Mouse (Mus musculus) hindbrain, embryonic 12.5 days (tissue): ENCODE results near the gene Cyb5r1. TPM values are rescaled to one million over a fixed set of nuclear protein-coding genes. Genes with fewer than 3 reads are reported as not detected.
"Not testable (repeated sequence)": the region's sequence is repeated elsewhere in the genome, so short reads cannot be mapped to it uniquely, and the experiment has no call there.

ENCODE experiments used
- ATAC-seq: fragments of 200-750 bp; cut with Nextera tagmentation; 2 replicates; pipeline ENCODE4 v1.8.0; 2017; ENCODE audit warnings: moderate TSS enrichment; ENCODE audit not compliant: low FRiP score
- H3K27ac ChIP-seq: fragments of 300-500 bp; sonication (generic); 2 replicates; pipeline ENCODE4 v1.5.1; 2016; ENCODE audit warnings: mild to moderate bottlenecking
- H3K27me3 ChIP-seq: fragments of 300-500 bp; sonication (generic); 2 replicates; pipeline ENCODE4 v1.6.1; 2016; ENCODE audit warnings: mild to moderate bottlenecking
- H3K36me3 ChIP-seq: fragments of 300-500 bp; sonication (generic); 2 replicates; pipeline ENCODE4 v1.6.1; 2016; ENCODE audit warnings: mild to moderate bottlenecking
- H3K4me1 ChIP-seq: fragments of 300-500 bp; sonication (generic); 2 replicates; pipeline ENCODE4 v1.6.1; 2016
- H3K4me2 ChIP-seq: fragments of 300-500 bp; sonication (generic); replicated peaks from 2 replicates; pipeline ENCODE4 v1.6.1; 2016; ENCODE audit warnings: mild to moderate bottlenecking
- H3K4me3 ChIP-seq: fragments of 300-500 bp; sonication (generic); 2 replicates; pipeline ENCODE4 v1.5.1; 2016; ENCODE audit warnings: mild to moderate bottlenecking
- H3K9ac ChIP-seq: fragments of 300-500 bp; sonication (generic); 2 replicates; pipeline ENCODE4 v1.6.1; 2016; ENCODE audit warnings: mild to moderate bottlenecking, moderate library complexity
- H3K9me3 ChIP-seq: fragments of 300-500 bp; sonication (generic); replicated peaks from 2 replicates; pipeline ENCODE4 v1.6.1; 2016; ENCODE audit warnings: mild to moderate bottlenecking
- WGBS: fragments of 180-500 bp; shearing (Covaris S2); methylation state at CpG from one replicate; pipeline ENCODE4 v1.1.7; 2016; 5-methylcytosine and 5-hydroxymethylcytosine counted together
- polyA plus RNA-seq: library from polyadenylated mRNA; unstranded; fragments of >200 nt; fragmentation: Nextera tagmentation; extraction: Ambion mirVana; gene quantifications from 2 replicates; pipeline ENCODE4 v1.2.1, GENCODE M21; 2016

Gene Cyb5r1
- polyA plus RNA-seq, 1 experiment from 2014 or later = 24.1 TPM

GRCm38 (mm10) chr1:134448537-134448936 lies 43.2 kb downstream of the Cyb5r1 start:
- H3K27ac ChIP-seq, H3K9me3 ChIP-seq, H3K9ac ChIP-seq, H3K27me3 ChIP-seq, H3K4me1 ChIP-seq, H3K4me3 ChIP-seq, H3K4me2 ChIP-seq, H3K36me3 ChIP-seq, ATAC-seq: not testable (repeated sequence)
- WGBS = 69% methylated on average over 3 of the region's 3 CpGs

GRCm38 (mm10) chr1:134450201-134450600 lies 44.8 kb downstream of the Cyb5r1 start:
- peaks cover 4% of the 10 kb centered on the region for H3K4me1 ChIP-seq
- no peak for ATAC-seq
- no peak overlapping the region for H3K4me2 ChIP-seq
- WGBS = 89% methylated on average over 4 of the region's 4 CpGs
- no peak overlapping the region for H3K9ac ChIP-seq
- H3K4me3 ChIP-seq = no peak overlapping the region
- H3K27ac ChIP-seq = no peak overlapping the region
- H3K36me3 ChIP-seq = no peaks in the 10 kb centered on the region
- no peaks in the 10 kb centered on the region for H3K27me3 ChIP-seq
- no peaks in the 10 kb centered on the region for H3K9me3 ChIP-seq

DNA sequence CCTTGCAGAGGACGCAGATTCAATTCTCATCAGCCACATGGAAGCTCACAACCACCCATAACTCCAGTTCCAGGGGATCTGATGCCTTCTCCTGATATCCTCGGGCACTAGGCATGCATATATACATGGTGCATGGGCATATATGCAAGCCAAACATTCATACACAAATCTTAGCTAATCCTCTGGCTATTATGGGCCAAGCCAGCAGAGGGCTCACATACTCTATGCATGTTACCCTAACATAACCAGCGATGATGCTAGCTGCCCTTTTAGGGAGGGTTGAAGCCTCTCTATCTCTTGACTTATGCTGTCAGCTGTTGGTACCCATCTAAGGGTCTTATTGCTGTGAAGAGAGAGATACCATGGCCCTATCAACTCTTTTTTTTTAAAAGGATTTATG lies 45.6 kb downstream of the Cyb5r1 start:
- H3K36me3 ChIP-seq = no peaks in the 10 kb centered on the region
- H3K4me1 ChIP-seq = peaks cover 5% of the 10 kb centered on the region
- no peak overlapping the region for H3K27ac ChIP-seq
- no peak overlapping the region for H3K4me3 ChIP-seq
- WGBS = 48% methylated on average over 3 of the region's 3 CpGs
- no peak for ATAC-seq
- no peak overlapping the region for H3K9ac ChIP-seq
- no peaks in the 10 kb centered on the region for H3K9me3 ChIP-seq
- H3K4me2 ChIP-seq = no peak overlapping the region
- no peaks in the 10 kb centered on the region for H3K27me3 ChIP-seq

- Histone ChIP-seq H3K27ac (peak within 1 kb of the TSS; percentile 80), H3K4me2 (peak within 1 kb of the TSS; percentile 76), H3K9me3 (no peaks in the 10 kb centered on the region), H3K4me3 (peak within 1 kb of the TSS; percentile 97), H3K36me3 (peaks cover 13% of the 10 kb centered on the region; the same call in 1 of the 2 replicates), H3K9ac (peak within 1 kb of the TSS; percentile 94), H3K27me3 (no peaks in the 10 kb centered on the region), H3K4me1 (peaks cover 10% of the 10 kb centered on the region)
- under 1% methylated on average over 59 of the region's 61 CpGs for WGBS
- ATAC-seq = peak; percentile 93
These were observed 49.8 kb downstream of the Cyb5r1 start, which contains the start of gene Klhl12 for GRCm38 (mm10) chr1:134454904-134455824. Gene Klhl12, plus strand, starts transcription at chr1:134455531.

- Histone ChIP-seq H3K27me3 (no peaks in the 10 kb centered on the region), H3K9me3 (no peaks in the 10 kb centered on the region), H3K27ac (no peak overlapping the region), H3K4me1 (peaks cover 10% of the 10 kb centered on the region), H3K9ac (peak overlapping the region; percentile 94), H3K4me2 (peak overlapping the region; percentile 76), H3K36me3 (peaks cover 19% of the 10 kb centered on the region), H3K4me3 (peak overlapping the region; percentile 97)
- WGBS = 25% methylated on average over 5 of the region's 5 CpGs
- ATAC-seq = no peak
These were observed 50.7 kb downstream of the Cyb5r1 start for GRCm38 (mm10) chr1:134456060-134456459.

- Histone ChIP-seq H3K4me3 (no peak overlapping the region), H3K9ac (no peak overlapping the region), H3K27ac (no peak overlapping the region), H3K4me1 (peaks cover 10% of the 10 kb centered on the region), H3K36me3 (peaks cover 30% of the 10 kb centered on the region), H3K9me3 (no peaks in the 10 kb centered on the region), H3K27me3 (no peaks in the 10 kb centered on the region), H3K4me2 (no peak overlapping the region)
- WGBS = 90% methylated on average over 7 of the region's 7 CpGs
- no peak for ATAC-seq
These were observed 52.9 kb downstream of the Cyb5r1 start for GRCm38 (mm10) chr1:134458139-134458727.

DNA sequence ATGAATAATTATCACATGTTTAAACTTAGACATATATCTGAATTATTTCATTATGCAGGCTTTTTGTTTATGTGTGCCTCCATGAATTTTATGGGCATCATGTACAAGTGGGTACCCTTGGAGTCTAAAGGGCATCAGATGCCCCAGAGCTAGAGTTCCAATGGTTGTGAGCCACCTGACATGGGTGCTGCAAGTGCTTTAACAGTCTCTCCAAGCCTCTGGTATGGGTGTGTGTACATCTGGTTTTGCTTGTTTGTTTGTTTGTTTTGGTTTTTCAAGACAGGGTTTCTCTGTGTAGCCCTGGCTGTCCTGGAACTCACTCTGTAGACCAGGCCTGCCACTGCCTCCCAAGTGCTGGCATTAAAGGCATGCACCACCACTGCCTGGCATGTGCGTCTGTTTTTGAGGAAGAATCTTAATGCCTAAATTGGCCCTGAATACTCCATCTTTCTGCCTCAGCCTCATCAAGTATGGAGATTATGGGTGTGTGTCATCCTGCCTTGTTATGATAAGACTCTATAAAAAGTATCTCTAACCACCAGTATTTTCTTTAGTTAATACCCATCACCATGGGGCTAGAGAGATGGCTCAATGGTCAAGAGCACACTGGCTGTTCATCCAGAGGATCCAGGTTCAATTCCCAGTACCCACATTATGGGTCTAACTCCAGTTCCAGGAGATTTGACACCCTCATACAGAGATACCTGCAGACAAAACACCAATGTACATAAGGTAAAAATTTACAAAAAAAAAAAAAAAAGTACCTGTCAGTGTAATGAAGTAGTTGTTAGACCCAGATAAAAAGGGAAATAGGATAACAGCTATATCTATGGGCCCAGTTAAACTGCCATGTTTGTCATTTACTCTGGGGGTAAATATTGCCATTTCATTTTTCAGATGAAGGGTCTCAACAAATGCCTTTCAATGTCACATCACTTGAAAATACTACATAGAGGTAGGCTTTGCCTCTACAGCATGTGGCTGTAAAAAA lies 55.2 kb downstream of the Cyb5r1 start:
- H3K36me3 ChIP-seq = peaks cover 42% of the 10 kb centered on the region
- WGBS = 96% methylated on average over 1 of the region's 1 CpGs
- ATAC-seq = no peak
- H3K9ac ChIP-seq = no peak overlapping the region
- H3K27me3 ChIP-seq = no peaks in the 10 kb centered on the region
- peaks cover 6% of the 10 kb centered on the region; the same call in 1 of the 2 replicates for H3K4me1 ChIP-seq
- H3K9me3 ChIP-seq = no peaks in the 10 kb centered on the region
- no peak overlapping the region for H3K4me3 ChIP-seq
- H3K4me2 ChIP-seq = no peak overlapping the region
- H3K27ac ChIP-seq = no peak overlapping the region

Other genes with a start within 250 kb of the Cyb5r1 start
- 3.0 and 3.3 TPM in 2 replicates for gene Chil1, start 223.4 kb upstream of the Cyb5r1 start, polyA plus RNA-seq
- gene Mybph, start 212.1 kb upstream of the Cyb5r1 start, polyA plus RNA-seq = 2.4 and 15.9 TPM in 2 replicates
- 2.3 and 2.4 TPM in 2 replicates for gene Adora1, start 170.1 kb upstream of the Cyb5r1 start, polyA plus RNA-seq
- 7.8 and 36.7 TPM in 2 replicates for gene Myog, start 115.6 kb upstream of the Cyb5r1 start, polyA plus RNA-seq
- 6.3 and 7.8 TPM in 2 replicates for gene Ppfia4, start 72.6 kb upstream of the Cyb5r1 start, polyA plus RNA-seq
- 109 and 123 TPM in 2 replicates for gene Tmem183a, start 43.6 kb upstream of the Cyb5r1 start, polyA plus RNA-seq
- gene 4933406M09Rik, start 19.6 kb upstream of the Cyb5r1 start, polyA plus RNA-seq = not detected in 2 replicates
- gene Adipor1, start 9.8 kb downstream of the Cyb5r1 start, polyA plus RNA-seq = 73.5 and 78.1 TPM in 2 replicates
- 32.3 and 32.9 TPM in 2 replicates for gene Klhl12, start 50.0 kb downstream of the Cyb5r1 start, polyA plus RNA-seq
- 45.7 and 53.1 TPM in 2 replicates for gene Rabif, start 89.1 kb downstream of the Cyb5r1 start, polyA plus RNA-seq
- gene Mgat4e, start 144.1 kb downstream of the Cyb5r1 start, polyA plus RNA-seq = not detected in 2 replicates
- gene Kdm5b, start 154.6 kb downstream of the Cyb5r1 start, polyA plus RNA-seq = 119 and 120 TPM in 2 replicates
- gene Syt2, start 241.1 kb downstream of the Cyb5r1 start, polyA plus RNA-seq = 4.1 and 4.5 TPM in 2 replicates